Mouse (Mus musculus): Measurements from ENCODE around the gene Fcna. TPM values are rescaled to one million over a fixed set of nuclear protein-coding genes. Genes with fewer than 3 reads are reported as not detected.

Gene Fcna
- polyA plus RNA-seq, 1 experiment from 2014 or later = 0.83 TPM

- 18% methylated on average over 21 of the region's 21 CpGs for WGBS
- Histone ChIP-seq H3K27ac (peak overlapping the region; percentile 82), H3K27me3 (peaks cover 51% of the 10 kb centered on the region), H3K9ac (peak overlapping the region; percentile 65), H3K4me2 (peak overlapping the region; percentile 74), H3K36me3 (replicated peaks) (peaks cover 14% of the 10 kb centered on the region), H3K4me1 (peaks cover 55% of the 10 kb centered on the region), H3K9me3 (no peaks in the 10 kb centered on the region), H3K4me3 (replicated peaks) (peak overlapping the region; percentile 61)
- ATAC-seq (ENCODE audit: low FRiP score) = no peak; the same call in 1 of the 2 replicates
Measured at GRCm38 (mm10) chr2:25575432-25576027, 52.3 kb downstream of the Fcna start.

Other genes with a start within 250 kb of the Fcna start
- gene Entpd2, start 232.2 kb downstream of the Fcna start, polyA plus RNA-seq (2016; fragmentation: Nextera tagmentation; extraction: Ambion mirVana) = 0.22 TPM in 1 of 2 replicates, not detected in the other
- gene Npdc1, start 228.7 kb downstream of the Fcna start, polyA plus RNA-seq (2016; fragmentation: Nextera tagmentation; extraction: Ambion mirVana) = 192 and 198 TPM in 2 replicates
- 0.14 TPM in 1 of 2 replicates, not detected in the other for gene Fut7, start 204.8 kb downstream of the Fcna start, polyA plus RNA-seq (2016; fragmentation: Nextera tagmentation; extraction: Ambion mirVana)
- gene Abca2, start 199.3 kb downstream of the Fcna start, polyA plus RNA-seq (2016; fragmentation: Nextera tagmentation; extraction: Ambion mirVana) = 10.9 and 12.5 TPM in 2 replicates
- gene Clic3, start 171.2 kb downstream of the Fcna start, polyA plus RNA-seq (2016; fragmentation: Nextera tagmentation; extraction: Ambion mirVana) = 1.1 and 2.0 TPM in 2 replicates
- 34.5 and 39.1 TPM in 2 replicates for gene Paxx, start 166.9 kb downstream of the Fcna start, polyA plus RNA-seq (2016; fragmentation: Nextera tagmentation; extraction: Ambion mirVana)
- gene Ptgds, start 158.0 kb downstream of the Fcna start, polyA plus RNA-seq (2016; fragmentation: Nextera tagmentation; extraction: Ambion mirVana) = 0.69 and 1.3 TPM in 2 replicates
- not detected in 2 replicates for gene Lcn12, start 134.1 kb downstream of the Fcna start, polyA plus RNA-seq (2016; fragmentation: Nextera tagmentation; extraction: Ambion mirVana)
- gene Fbxw5, start 127.3 kb downstream of the Fcna start, polyA plus RNA-seq (2016; fragmentation: Nextera tagmentation; extraction: Ambion mirVana) = 102 and 110 TPM in 2 replicates
- 4.7 and 5.4 TPM in 2 replicates for gene C8g, start 126.3 kb downstream of the Fcna start, polyA plus RNA-seq (2016; fragmentation: Nextera tagmentation; extraction: Ambion mirVana)
- gene Traf2, start 81.1 kb downstream of the Fcna start, polyA plus RNA-seq (2016; fragmentation: Nextera tagmentation; extraction: Ambion mirVana) = 33.8 and 36.8 TPM in 2 replicates
- 332 and 360 TPM in 2 replicates for gene Edf1, start 70.2 kb downstream of the Fcna start, polyA plus RNA-seq (2016; fragmentation: Nextera tagmentation; extraction: Ambion mirVana)
- gene Mamdc4, start 53.2 kb downstream of the Fcna start, polyA plus RNA-seq (2016; fragmentation: Nextera tagmentation; extraction: Ambion mirVana) = 5.2 and 5.9 TPM in 2 replicates
- 154 and 158 TPM in 2 replicates for gene Phpt1, start 52.8 kb downstream of the Fcna start, polyA plus RNA-seq (2016; fragmentation: Nextera tagmentation; extraction: Ambion mirVana)
- 0.91 and 1.5 TPM in 2 replicates for gene Ajm1, start 46.3 kb downstream of the Fcna start, polyA plus RNA-seq (2016; fragmentation: Nextera tagmentation; extraction: Ambion mirVana)
- 76.6 and 76.8 TPM in 2 replicates for gene Rabl6, start 19.5 kb downstream of the Fcna start, polyA plus RNA-seq (2016; fragmentation: Nextera tagmentation; extraction: Ambion mirVana)
- gene Ccdc183, start 10.4 kb downstream of the Fcna start, polyA plus RNA-seq (2016; fragmentation: Nextera tagmentation; extraction: Ambion mirVana) = 0.22 and 0.23 TPM in 2 replicates
- 13.2 and 13.4 TPM in 2 replicates for gene Tmem141, start 6.0 kb downstream of the Fcna start, polyA plus RNA-seq (2016; fragmentation: Nextera tagmentation; extraction: Ambion mirVana)
- gene Lcn8, start 25.1 kb upstream of the Fcna start, polyA plus RNA-seq (2016; fragmentation: Nextera tagmentation; extraction: Ambion mirVana) = not detected in 2 replicates
- gene Lcn5, start 29.9 kb upstream of the Fcna start, polyA plus RNA-seq (2016; fragmentation: Nextera tagmentation; extraction: Ambion mirVana) = not detected in 2 replicates
- not detected in 2 replicates for gene Lcn6, start 48.8 kb upstream of the Fcna start, polyA plus RNA-seq (2016; fragmentation: Nextera tagmentation; extraction: Ambion mirVana)
- gene Lcn10, start 54.7 kb upstream of the Fcna start, polyA plus RNA-seq (2016; fragmentation: Nextera tagmentation; extraction: Ambion mirVana) = not detected in 2 replicates
- gene Obp2a, start 72.0 kb upstream of the Fcna start, polyA plus RNA-seq (2016; fragmentation: Nextera tagmentation; extraction: Ambion mirVana) = not detected in 2 replicates
- 81.0 and 81.8 TPM in 2 replicates for gene Bmyc, start 78.7 kb upstream of the Fcna start, polyA plus RNA-seq (2016; fragmentation: Nextera tagmentation; extraction: Ambion mirVana)
- gene Obp2b, start 109.0 kb upstream of the Fcna start, polyA plus RNA-seq (2016; fragmentation: Nextera tagmentation; extraction: Ambion mirVana) = not detected in 2 replicates
- gene Lcn3, start 137.5 kb upstream of the Fcna start, polyA plus RNA-seq (2016; fragmentation: Nextera tagmentation; extraction: Ambion mirVana) = not detected in 2 replicates
- not detected in 2 replicates for gene Lcn11, start 149.0 kb upstream of the Fcna start, polyA plus RNA-seq (2016; fragmentation: Nextera tagmentation; extraction: Ambion mirVana)
- not detected in 2 replicates for gene Gm13539, start 154.2 kb upstream of the Fcna start, polyA plus RNA-seq (2016; fragmentation: Nextera tagmentation; extraction: Ambion mirVana)
- gene Glt6d1, start 187.8 kb upstream of the Fcna start, polyA plus RNA-seq (2016; fragmentation: Nextera tagmentation; extraction: Ambion mirVana) = not detected in 2 replicates
- not detected in 2 replicates for gene Lcn9, start 195.1 kb upstream of the Fcna start, polyA plus RNA-seq (2016; fragmentation: Nextera tagmentation; extraction: Ambion mirVana)
- gene Sohlh1, start 219.2 kb upstream of the Fcna start, polyA plus RNA-seq (2016; fragmentation: Nextera tagmentation; extraction: Ambion mirVana) = not detected in 2 replicates
- 1.6 and 2.0 TPM in 2 replicates for gene Kcnt1, start 235.7 kb upstream of the Fcna start, polyA plus RNA-seq (2016; fragmentation: Nextera tagmentation; extraction: Ambion mirVana)

Data from forebrain, embryonic 12.5 days (tissue).